Mouse (Mus musculus) B cell, adult 67 days (primary cell): Measurements from ENCODE around the gene B4galt4. TPM values are rescaled to one million over a fixed set of nuclear protein-coding genes. Genes with fewer than 3 reads are reported as not detected.

Experiments used
- total RNA-seq, 2 experiments: library from RNA; stranded (reverse); gene quantifications; 4 replicates each; pipeline ENCODE4 v1.2.4; 2023

B4galt4 gene
- 1 to 10 TPM in 1 of 2 experiments, under 1 TPM in 1; 0.61 to 1.4 TPM for total RNA-seq

GRCm38 (mm10) chr16:38742113-38742658 lies at the start of gene B4galt4:
Gene B4galt4, plus strand, starts transcription at chr16:38742264.

GRCm38 (mm10) chr16:38712581-38713403 lies 29.3 kb upstream of the B4galt4 start, which contains the start of gene Arhgap31:
Gene Arhgap31, minus strand, starts transcription at chr16:38713274.

GRCm38 (mm10) chr16:38800091-38800490 lies 58.0 kb downstream of the B4galt4 start, which contains the start of gene Upk1b:
Gene Upk1b, minus strand, starts transcription at chr16:38800328.

Other genes with a start within 250 kb of the B4galt4 start
- 10 to 100 TPM; 21.4 to 22.9 TPM for gene Timmdc1, start 219.6 kb upstream of the B4galt4 start, total RNA-seq
- gene Poglut1, start 192.0 kb upstream of the B4galt4 start, total RNA-seq: 10 to 100 TPM; 32.7 to 36.1 TPM
- 10 to 100 TPM; 63.8 to 67.0 TPM for gene Tmem39a, start 183.6 kb upstream of the B4galt4 start, total RNA-seq
- gene Arhgap31, start 29.0 kb upstream of the B4galt4 start, total RNA-seq: 1 to 10 TPM; 2.5 to 2.6 TPM
- not detected for gene Upk1b, start 58.1 kb downstream of the B4galt4 start, total RNA-seq
- gene 4930435E12Rik, start 86.5 kb downstream of the B4galt4 start, total RNA-seq: not detected
- gene Igsf11, start 150.4 kb downstream of the B4galt4 start, total RNA-seq: not detected